Mouse (Mus musculus) E14TG2a.4 (cell line): ENCODE measurements around the gene Pdzk1ip1.

Experiments
- H3K27me3 ChIP-seq: 2 replicates; pipeline ENCODE4 v1.6.1; 2014; ENCODE audit warnings: low read length, control low read depth; ENCODE audit not compliant: insufficient read depth
- H3K36me3 ChIP-seq: 2 replicates; pipeline ENCODE4 v1.6.1; 2014; ENCODE audit warnings: low read length, control low read depth; ENCODE audit not compliant: insufficient read depth
- H3K4me1 ChIP-seq: replicated peaks from 2 replicates; pipeline ENCODE4 v1.6.1; 2014; ENCODE audit warnings: low read depth, low read length, control low read depth
- H3K4me3 ChIP-seq: replicated peaks from 2 replicates; pipeline ENCODE4 v1.5.1; 2014; ENCODE audit warnings: mild to moderate bottlenecking, low read length
- H3K9me3 ChIP-seq: 2 replicates; pipeline ENCODE4 v1.6.1; 2014; ENCODE audit warnings: low read length, control low read depth
- CTCF ChIP-seq: conservative IDR thresholded peaks from 2 replicates; pipeline ENCODE4 v1.5.1; 2014; ENCODE audit warnings: low read length
- NANOG ChIP-seq: IDR thresholded peaks from 2 replicates; pipeline ENCODE4 v1.6.1; 2014; ENCODE audit warnings: borderline replicate concordance, low read length, mixed read lengths
- POU5F1 ChIP-seq: IDR thresholded peaks from 2 replicates; pipeline ENCODE4 v1.6.1; 2014; ENCODE audit warnings: low read length, borderline replicate concordance

The Pdzk1ip1 gene

DNA sequence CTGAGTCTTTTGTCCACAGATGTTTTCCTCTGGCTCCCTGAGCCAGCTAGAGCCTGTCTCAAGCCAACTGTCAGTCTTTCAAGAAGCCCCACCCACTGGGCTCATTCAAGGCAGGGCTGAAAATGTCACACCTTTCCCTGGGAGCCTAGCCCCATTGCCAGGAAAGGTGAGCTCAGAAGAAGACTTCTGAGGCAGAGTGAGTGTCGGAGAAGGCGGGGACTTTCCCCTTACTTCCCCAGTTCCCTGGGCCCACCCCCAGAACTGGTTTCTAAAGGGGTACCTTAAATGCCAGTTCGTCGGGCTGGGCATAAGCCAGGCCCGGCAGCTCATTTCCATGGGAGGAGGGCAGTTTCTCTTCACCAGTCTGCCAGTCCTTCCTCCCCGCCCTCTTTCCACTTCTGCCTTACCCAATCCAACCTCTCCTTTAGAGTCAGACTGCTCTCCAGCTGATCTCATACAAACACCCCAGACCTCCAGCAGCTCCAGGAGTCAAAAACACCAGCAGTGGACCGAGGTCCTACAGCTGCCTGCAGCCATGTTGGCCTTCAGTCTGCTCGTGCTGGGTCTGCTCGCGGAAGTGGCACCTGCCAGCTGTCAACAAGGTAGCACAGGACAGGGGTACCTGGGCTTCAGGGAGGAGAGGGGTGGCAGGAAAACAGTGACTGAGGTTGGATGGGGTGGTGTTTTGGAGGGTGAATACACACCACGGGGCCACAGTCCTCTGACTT is at the start of gene Pdzk1ip1:
Gene Pdzk1ip1, plus strand, starts transcription at position 98 of the 728 bp plus-strand sequence.
- H3K9me3 ChIP-seq, result no peaks in the 10 kb centered on the region
- no peak within 1 kb of the TSS for H3K4me3 ChIP-seq
- H3K4me1 ChIP-seq, result peaks cover 22% of the 10 kb centered on the region
- no peak for TF ChIP-seq NANOG
- H3K27me3 ChIP-seq, result peaks cover 64% of the 10 kb centered on the region
- H3K36me3 ChIP-seq, result no peaks in the 10 kb centered on the region

DNA sequence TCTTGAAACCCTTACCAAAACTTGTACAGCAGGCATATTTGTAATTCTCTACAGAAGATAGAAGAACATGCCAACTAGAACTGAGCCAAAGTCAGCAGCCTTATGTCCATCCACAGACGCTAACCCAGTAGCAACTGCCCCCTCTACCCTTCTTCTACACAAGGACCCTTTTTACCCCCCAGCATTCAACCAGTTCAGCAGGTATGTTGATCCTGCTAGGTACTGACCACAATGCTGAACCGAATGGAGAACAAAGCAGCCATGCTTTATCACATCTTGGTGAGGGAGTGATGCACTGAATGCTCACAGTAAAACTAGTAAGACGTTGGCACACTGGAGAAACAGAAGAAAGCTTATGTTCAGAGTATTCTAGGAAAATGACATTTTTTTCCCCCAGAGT is 42.9 kb upstream of the Pdzk1ip1 start:
- Histone ChIP-seq H3K4me3 (no peak overlapping the region), H3K9me3 (no peaks in the 10 kb centered on the region)

DNA sequence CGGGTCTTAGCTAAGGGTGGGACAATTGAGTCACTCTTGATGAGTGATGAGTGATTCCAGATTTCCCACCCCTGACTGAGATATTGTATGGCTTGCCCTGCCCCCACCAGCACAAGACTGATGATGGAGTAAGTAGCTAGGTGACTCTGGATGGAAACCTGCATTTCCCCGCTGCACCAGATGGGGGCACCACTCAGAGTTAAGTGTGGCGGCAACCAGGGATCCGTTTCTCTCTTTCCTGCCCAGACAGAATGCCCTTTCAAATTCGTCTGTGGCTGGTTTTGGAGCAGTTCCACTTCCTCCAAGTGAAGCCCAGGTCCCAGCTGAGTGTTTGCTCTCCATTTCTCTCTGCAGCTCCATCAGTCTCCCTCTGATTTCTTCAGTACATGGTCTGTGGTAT is 40.8 kb upstream of the Pdzk1ip1 start:
- Histone ChIP-seq H3K4me3 (0 out of 2 replicates have a peak overlapping the region, but pooled peaks have one; percentile 5), H3K27me3 (peaks cover 40% of the 10 kb centered on the region), H3K4me1 (peaks cover 17% of the 10 kb centered on the region), H3K36me3 (peaks cover 2% of the 10 kb centered on the region; the same call in 1 of the 2 replicates), H3K9me3 (no peaks in the 10 kb centered on the region)
- TF ChIP-seq CTCF (peak; percentile 84), NANOG (0 out of 2 replicates have a peak, but pooled peaks have one; percentile 2), POU5F1 (no peak)

More for the DNA sequence above, 42.9 kb upstream of the Pdzk1ip1 start:
- Histone ChIP-seq H3K27me3 (peaks cover 22% of the 10 kb centered on the region), H3K4me1 (peaks cover 12% of the 10 kb centered on the region), H3K36me3 (peaks cover 23% of the 10 kb centered on the region)
- no peak for TF ChIP-seq NANOG
- TF ChIP-seq CTCF, result no peak
- TF ChIP-seq POU5F1, result no peak

DNA sequence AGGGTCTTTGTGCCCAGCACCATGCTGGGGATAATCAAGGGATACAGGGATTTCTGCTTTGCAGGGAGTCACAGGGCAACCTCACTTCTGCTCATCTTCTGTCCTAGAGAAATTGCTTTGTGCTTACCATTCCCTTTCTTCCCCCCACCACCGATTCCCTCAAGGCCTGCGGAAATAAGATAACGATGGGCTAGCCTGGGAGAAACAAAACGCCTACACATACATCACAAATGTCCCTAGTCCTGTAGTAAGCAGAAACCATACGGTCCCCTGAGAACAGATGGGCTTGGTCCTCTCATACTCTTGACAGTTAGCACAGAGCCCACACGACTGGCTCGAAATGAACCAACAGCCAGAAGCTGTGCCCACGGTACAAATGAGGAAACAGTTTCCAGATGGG is 40.3 kb upstream of the Pdzk1ip1 start:
- TF ChIP-seq NANOG (no peak), POU5F1 (no peak), CTCF (no peak)
- Histone ChIP-seq H3K4me3 (0 out of 2 replicates have a peak overlapping the region, but pooled peaks have one; percentile 5), H3K27me3 (peaks cover 45% of the 10 kb centered on the region)

DNA sequence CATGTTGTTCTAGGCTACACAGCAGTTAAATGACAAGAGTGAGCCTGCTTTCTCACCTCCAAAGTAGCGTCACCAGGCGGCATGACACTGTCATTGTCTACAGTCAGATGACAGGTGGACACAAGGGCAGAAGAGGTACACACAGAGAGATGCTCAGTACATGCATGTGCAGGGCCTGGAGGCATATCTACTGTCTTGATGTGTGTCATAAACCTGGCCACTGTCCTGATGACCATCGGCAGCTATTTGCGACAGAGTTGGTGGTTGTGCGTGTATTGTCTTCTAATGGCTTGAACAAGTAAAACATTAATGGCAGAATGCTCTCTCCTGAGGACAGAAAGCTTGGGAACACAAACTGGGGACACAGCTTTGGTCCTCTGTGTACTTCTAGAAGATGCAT is 37.3 kb upstream of the Pdzk1ip1 start:
- H3K4me3 ChIP-seq, result no peak overlapping the region
- H3K4me1 ChIP-seq, result peaks cover 23% of the 10 kb centered on the region
- TF ChIP-seq POU5F1, result no peak
- TF ChIP-seq NANOG, result no peak
- TF ChIP-seq CTCF, result no peak
- peaks cover 73% of the 10 kb centered on the region for H3K27me3 ChIP-seq
- H3K9me3 ChIP-seq, result no peaks in the 10 kb centered on the region
- no peaks in the 10 kb centered on the region for H3K36me3 ChIP-seq

More for the DNA sequence above, 40.3 kb upstream of the Pdzk1ip1 start:
- peaks cover 2% of the 10 kb centered on the region; the same call in 1 of the 2 replicates for H3K36me3 ChIP-seq
- H3K4me1 ChIP-seq, result peaks cover 21% of the 10 kb centered on the region
- no peaks in the 10 kb centered on the region for H3K9me3 ChIP-seq

DNA sequence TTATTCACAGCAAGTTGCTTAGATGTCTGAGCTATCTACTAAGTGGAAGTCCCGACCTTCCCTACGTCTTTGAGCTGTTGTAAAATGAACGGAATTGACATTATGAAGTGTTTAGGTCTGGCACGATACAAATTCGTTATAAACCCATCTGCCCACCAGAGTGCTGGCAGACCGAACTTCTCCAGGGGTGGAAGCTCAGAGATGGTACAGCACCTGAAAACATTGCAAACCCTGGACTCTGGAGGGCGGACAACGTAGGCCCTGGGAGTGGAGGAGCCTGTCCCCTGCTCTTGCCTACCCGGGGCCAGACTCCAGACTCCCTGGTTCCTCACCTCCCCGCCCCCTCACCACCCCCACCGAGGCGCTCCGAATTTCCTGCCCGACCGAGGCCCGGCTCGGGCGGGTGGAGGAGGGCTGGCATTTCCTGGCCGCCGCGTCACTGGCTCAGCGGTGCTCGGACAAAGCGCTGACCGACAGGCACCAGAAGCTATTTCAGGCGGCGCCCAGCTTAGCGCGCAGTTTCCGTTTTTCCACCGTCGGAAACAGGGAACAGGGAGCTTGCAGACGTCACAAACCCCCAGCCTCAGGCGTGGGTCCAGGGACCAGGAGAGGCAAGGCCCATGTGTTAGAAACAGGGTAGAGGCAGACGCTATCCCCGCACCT is 36.0 kb upstream of the Pdzk1ip1 start:
- Histone ChIP-seq H3K27me3 (peaks cover 85% of the 10 kb centered on the region), H3K9me3 (no peaks in the 10 kb centered on the region), H3K36me3 (no peaks in the 10 kb centered on the region), H3K4me3 (peak overlapping the region; percentile 51), H3K4me1 (peaks cover 30% of the 10 kb centered on the region)
- no peak for TF ChIP-seq POU5F1
- TF ChIP-seq NANOG, result no peak
- TF ChIP-seq CTCF, result no peak

DNA sequence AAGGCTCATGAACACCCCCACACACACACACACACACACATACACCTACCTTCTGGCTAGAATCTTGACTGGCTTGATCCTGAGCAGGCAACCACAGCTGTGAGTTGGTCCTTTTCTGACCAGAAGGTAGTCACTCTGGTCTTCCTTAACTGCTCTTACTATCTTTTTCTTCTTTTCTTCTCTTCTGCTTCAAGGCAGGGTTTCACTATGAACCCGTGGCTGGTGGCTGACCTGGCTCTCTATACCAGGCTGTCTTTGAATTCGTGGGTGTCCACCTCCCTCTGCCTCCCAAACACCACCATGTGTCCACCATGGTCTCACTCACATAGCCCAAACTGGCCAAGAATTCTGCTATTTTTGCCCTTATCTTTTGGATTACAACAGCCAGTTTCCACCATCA is 33.5 kb upstream of the Pdzk1ip1 start:
- Histone ChIP-seq H3K27me3 (peaks cover 87% of the 10 kb centered on the region), H3K4me3 (no peak overlapping the region), H3K4me1 (peaks cover 43% of the 10 kb centered on the region), H3K36me3 (no peaks in the 10 kb centered on the region), H3K9me3 (no peaks in the 10 kb centered on the region)
- TF ChIP-seq NANOG (no peak), POU5F1 (no peak), CTCF (no peak)

DNA sequence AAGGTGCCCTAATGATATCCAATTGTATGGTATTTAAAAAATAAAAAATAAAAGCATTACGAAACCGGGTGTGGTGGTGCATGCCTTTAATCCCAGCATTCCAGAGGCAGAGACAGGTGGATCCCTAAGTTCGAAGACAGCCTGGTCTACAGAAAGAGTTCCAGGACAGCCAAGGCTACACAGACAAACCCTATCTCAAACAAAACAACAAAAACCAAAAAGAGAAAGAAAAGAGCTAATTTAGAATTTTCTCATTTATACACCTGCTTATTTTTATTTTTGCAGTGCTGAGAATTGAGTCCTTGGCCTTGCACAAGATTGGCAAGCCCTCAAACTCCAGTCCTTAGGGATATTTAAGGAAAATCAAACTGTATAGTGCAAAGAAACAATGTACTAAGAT is 32.8 kb upstream of the Pdzk1ip1 start:
- H3K36me3 ChIP-seq, result no peaks in the 10 kb centered on the region
- H3K9me3 ChIP-seq, result no peaks in the 10 kb centered on the region
- no peak for TF ChIP-seq NANOG
- no peak for TF ChIP-seq POU5F1
- no peak for TF ChIP-seq CTCF
- peaks cover 50% of the 10 kb centered on the region for H3K4me1 ChIP-seq
- peaks cover 94% of the 10 kb centered on the region for H3K27me3 ChIP-seq
- H3K4me3 ChIP-seq, result no peak overlapping the region
